Mouse (Mus musculus): ENCODE measurements around the gene Itch. TPM values are rescaled to one million over a fixed set of nuclear protein-coding genes. Genes with fewer than 3 reads are reported as not detected.

Itch gene
- total RNA-seq, 4 experiments from 2014 or later: 14.1 to 20.7 (median 18.0) TPM

Other genes with a start within 250 kb of the Itch start
- gene Eif2s2, start 240.6 kb upstream of the Itch start, total RNA-seq (2022): 100 to 1,000 TPM; 117 to 137 (median 121) TPM
- not detected for gene Gm14226, start 115.2 kb upstream of the Itch start, total RNA-seq (2022)
- gene Ahcy, start 59.0 kb upstream of the Itch start, total RNA-seq (2022): 10 to 100 TPM; 15.6 to 19.5 (median 18.7) TPM
- gene Dynlrb1, start 103.0 kb downstream of the Itch start, total RNA-seq (2022): 100 to 1,000 TPM in 2 of 4 experiments, 10 to 100 TPM in 2; 67.9 to 107 (median 89.1) TPM
- 100 to 1,000 TPM; 218 to 307 (median 227) TPM for gene Map1lc3a, start 142.8 kb downstream of the Itch start, total RNA-seq (2022)
- 10 to 100 TPM; 19.4 to 26.7 (median 21.5) TPM for gene Pigu, start 223.9 kb downstream of the Itch start, total RNA-seq (2022)
- 100 to 1,000 TPM; 238 to 367 (median 290) TPM for gene Trp53inp2, start 247.6 kb downstream of the Itch start, total RNA-seq (2022)